Mouse (Mus musculus): Measurements from ENCODE around the gene Crabp2. TPM values are rescaled to one million over a fixed set of nuclear protein-coding genes. Genes with fewer than 3 reads are reported as not detected.
"Not testable (repeated sequence)": the region's sequence is repeated elsewhere in the genome, so short reads cannot be mapped to it uniquely, and the experiment has no call there.

Gene Crabp2
- 1 to 10 TPM; 2.0 to 6.4 TPM for total RNA-seq (2021)
- long read RNA-seq, transcript Crabp2-201 (4 exons, 931 nt) = major isoform, 12 of 12 reads
- long read RNA-seq, partial matches to known transcripts = 0 of 12 reads
- long read RNA-seq, other reads (novel, unspliced or antisense) = 0 of 12 reads

GRCm38 (mm10) chr3:87948378-87949265 is at the start of gene Crabp2:
Gene Crabp2, plus strand, starts transcription at chr3:87948666.
- DNase-seq (ENCODE audit: low spot score in 2 of 2) = no peak

- no peak for DNase-seq (ENCODE audit: low spot score in 2 of 2)
Measured at GRCm38 (mm10) chr3:87899266-87899665, 49.2 kb upstream of the Crabp2 start.

DNA sequence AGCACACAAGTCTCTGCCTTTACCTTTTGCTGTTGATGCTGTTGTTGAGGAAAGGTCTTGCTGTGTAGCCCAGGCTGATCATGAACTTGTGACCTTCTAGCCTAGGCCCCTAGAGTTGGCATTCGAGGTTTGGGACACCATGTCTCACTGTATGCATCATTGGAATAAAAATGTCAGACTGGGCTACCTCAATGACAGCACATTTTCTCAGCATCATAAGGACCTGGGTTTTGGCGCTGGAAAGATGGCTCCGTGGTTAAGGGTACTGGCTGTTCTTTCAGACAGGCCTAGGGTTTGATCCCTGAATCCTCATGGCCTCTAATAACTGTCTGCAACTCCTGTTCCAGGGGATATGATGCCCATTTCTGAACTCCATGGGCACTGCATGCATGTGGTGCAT is 48.7 kb upstream of the Crabp2 start:
- DNase-seq (ENCODE audit: low spot score in 2 of 2) = no peak

GRCm38 (mm10) chr3:87901036-87901624 is 47.3 kb upstream of the Crabp2 start:
- DNase-seq (ENCODE audit: low spot score in 2 of 2) = no peak

DNA sequence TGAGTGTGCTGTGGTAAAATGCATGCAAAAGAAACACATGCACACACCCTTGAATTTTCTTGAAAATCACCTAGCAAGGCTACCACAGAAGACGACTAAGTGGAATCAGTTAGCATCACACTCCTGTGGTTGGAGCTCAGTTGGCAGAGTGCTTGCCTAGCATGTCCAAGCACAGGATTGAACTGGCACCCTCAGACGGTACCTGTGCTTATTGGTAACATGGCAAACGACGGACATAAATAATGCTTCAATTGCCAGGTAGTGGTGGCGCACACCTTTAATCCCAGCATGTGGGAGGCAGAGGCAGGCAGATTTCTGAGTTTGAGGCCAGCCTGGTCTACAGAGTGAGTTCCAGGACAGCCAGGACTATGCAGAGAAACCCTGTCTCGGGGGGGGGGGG is 46.5 kb upstream of the Crabp2 start:
- DNase-seq (ENCODE audit: low spot score in 2 of 2) = not testable (repeated sequence)

DNA sequence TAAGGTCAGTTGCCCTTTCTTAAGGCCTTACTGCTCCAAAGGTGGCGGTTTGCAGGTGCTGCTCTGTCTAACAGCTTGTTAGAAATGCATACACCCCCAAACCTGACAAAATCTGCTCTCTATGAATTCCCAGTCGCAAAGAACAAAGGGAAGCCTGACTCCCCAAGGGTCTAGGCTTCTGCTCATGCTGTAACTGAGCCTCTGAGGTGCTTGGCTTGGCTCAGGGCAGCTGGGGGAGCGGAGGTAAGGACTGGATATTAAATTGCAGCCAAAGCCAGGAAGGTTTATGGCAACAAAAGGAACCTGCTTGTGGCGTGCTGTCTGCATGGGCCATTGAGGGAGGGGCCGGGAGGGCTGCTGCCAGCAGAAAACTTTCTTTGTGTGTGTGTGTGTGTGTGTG is 44.6 kb upstream of the Crabp2 start:
- no peak for DNase-seq (ENCODE audit: low spot score in 2 of 2)

- DNase-seq (ENCODE audit: low spot score in 2 of 2) = peak; percentile 90 to 94
Measured at GRCm38 (mm10) chr3:87905880-87906485, 42.5 kb upstream of the Crabp2 start, which contains the start of gene Hdgf. Gene Hdgf, plus strand, starts transcription at chr3:87906321.

- DNase-seq (ENCODE audit: low spot score in 2 of 2) = peak; percentile 63 to 73
Measured at GRCm38 (mm10) chr3:87906601-87906980, 41.9 kb upstream of the Crabp2 start.

GRCm38 (mm10) chr3:87906981-87907857 is 41.2 kb upstream of the Crabp2 start:
- DNase-seq (ENCODE audit: low spot score in 2 of 2) = peak in 1 of 2 experiments; percentile 46

DNA sequence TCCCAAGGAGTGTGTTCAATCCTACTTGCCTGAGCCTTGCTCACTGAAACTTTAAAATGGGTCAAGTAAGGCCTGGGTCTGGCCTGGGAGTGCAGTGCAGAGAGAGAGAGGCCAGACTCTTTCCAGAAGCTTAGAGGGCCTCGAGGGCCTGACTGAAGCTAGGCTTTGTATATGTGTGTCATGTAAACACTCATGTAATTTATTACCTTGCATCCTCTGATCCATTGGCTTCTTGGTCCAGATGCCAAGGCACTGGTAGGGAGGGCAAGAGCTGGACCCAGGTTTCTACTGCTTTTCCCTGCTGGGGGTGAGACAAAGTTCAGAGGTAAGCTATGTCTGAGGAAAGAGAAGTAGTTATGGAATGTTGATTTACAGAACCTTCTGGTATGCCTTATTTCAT is 40.6 kb upstream of the Crabp2 start:
- peak in 1 of 2 experiments; percentile 11 for DNase-seq (ENCODE audit: low spot score in 2 of 2)

- DNase-seq (ENCODE audit: low spot score in 2 of 2) = peak in 1 of 2 experiments; percentile 9
Measured at GRCm38 (mm10) chr3:87909381-87909780, 39.1 kb upstream of the Crabp2 start.

- peak in 1 of 2 experiments; percentile 9 for DNase-seq (ENCODE audit: low spot score in 2 of 2)
Measured at GRCm38 (mm10) chr3:87909874-87910273, 38.6 kb upstream of the Crabp2 start.

GRCm38 (mm10) chr3:87910573-87911141 is 37.8 kb upstream of the Crabp2 start:
- DNase-seq (ENCODE audit: low spot score in 2 of 2) = peak; percentile 67 to 69

GRCm38 (mm10) chr3:87913491-87913890 is 35.0 kb upstream of the Crabp2 start:
- DNase-seq (ENCODE audit: low spot score in 2 of 2) = no peak

DNA sequence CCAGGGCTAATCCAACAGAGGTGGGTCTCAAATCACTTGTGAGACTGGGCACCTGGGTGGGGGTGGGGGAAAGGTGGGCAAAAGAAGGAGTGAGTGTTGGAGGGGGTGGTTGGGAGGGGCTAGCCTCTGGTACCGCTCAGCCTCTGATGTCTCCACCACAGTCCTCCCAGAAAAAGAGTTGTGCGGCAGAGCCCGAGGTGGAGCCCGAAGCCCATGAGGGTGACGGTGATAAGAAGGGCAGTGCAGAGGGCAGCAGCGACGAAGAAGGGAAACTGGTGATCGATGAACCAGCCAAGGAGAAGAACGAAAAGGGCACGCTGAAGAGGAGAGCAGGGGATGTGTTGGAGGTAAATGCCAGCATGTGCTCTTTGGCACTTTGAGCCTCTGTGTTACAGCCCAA is 34.6 kb upstream of the Crabp2 start:
- DNase-seq (ENCODE audit: low spot score in 2 of 2) = no peak

DNA sequence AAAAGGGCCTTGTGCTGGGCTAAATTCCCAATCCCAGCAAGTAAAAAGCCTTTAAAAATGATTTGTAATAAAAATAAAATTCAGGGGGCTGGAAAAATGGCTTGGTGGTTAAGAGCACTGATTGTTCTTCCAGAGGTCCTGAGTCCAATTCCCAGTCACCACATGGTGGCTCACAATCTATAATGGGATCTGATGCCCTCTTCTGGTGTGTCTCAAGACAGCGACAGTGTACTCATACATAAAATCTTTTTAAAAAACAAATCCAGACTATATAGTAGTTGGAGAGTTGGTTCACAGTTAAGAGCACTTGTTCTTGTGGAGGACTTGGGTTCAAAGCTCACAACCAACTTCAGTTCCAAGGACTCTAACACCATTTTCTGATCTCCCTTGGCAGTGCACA is 31.5 kb upstream of the Crabp2 start:
- DNase-seq (ENCODE audit: low spot score in 2 of 2) = no peak

- peak in 1 of 2 experiments; percentile 15 for DNase-seq (ENCODE audit: low spot score in 2 of 2)
Measured at GRCm38 (mm10) chr3:87918551-87918950, 29.9 kb upstream of the Crabp2 start.

- peak; percentile 72 to 77 for DNase-seq (ENCODE audit: low spot score in 2 of 2)
Measured at GRCm38 (mm10) chr3:87919336-87920108, 28.9 kb upstream of the Crabp2 start, which contains the start of gene Mrpl24. Gene Mrpl24, plus strand, starts transcription at chr3:87919506.

GRCm38 (mm10) chr3:87920270-87920943 is 28.1 kb upstream of the Crabp2 start:
- no peak for DNase-seq (ENCODE audit: low spot score in 2 of 2)
